Comparison of ENCODE assay signal across 12 mouse cellular contexts in the genomic region with DNA sequence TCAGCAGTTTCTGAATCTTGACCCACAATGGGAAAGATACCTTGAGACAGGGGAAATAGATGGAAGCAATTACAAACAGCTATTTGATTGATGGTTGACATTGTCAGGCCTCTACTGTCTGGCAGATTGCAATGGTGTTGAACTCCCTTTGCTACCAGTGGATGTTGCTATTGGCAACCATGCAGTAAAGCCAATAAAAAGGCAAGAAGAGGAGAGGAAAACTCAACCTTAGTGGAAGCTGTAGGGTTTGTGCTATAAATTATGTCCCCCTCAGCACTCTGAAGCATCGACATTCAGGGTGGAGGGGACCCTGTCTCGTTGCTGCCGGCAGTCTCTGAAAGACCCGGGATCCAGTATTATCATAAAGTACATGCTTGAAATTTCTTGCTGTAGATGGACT. TPM values are rescaled to one million over a fixed set of nuclear protein-coding genes. Genes with fewer than 3 reads are reported as not detected.
DNase-seq lines count a peak whose midpoint lies in the region; ATAC-seq and TF ChIP-seq lines count a peak whose summit lies in the region.
"Had no signal": no experiment of that assay in that cellular context is flagged by ENCODE, and none has a peak within 500 bp of the region (broad histone marks: within the 10 kb centered on the region; RNA-seq: fewer than 3 reads in every experiment).

No protein-coding gene starts in this region.

- H3K9ac ChIP-seq in heart, adult 2 months (ENCODE audit: low read depth, low read length) = no peak overlapping the region
- H3K9ac ChIP-seq in embryonic facial prominence, embryonic 12.5 days = no peak overlapping the region
- peak overlapping the region; percentile 37 for H3K9ac ChIP-seq in hindbrain, postnatal 0 days (replicated peaks; ENCODE audit: low read length)
- H3K9ac ChIP-seq in neural tube, embryonic 11.5 days (ENCODE audit: low read length) = peak overlapping the region; percentile 19
- H3K9ac ChIP-seq: limb, embryonic 15.5 days had no signal

- no peaks in the 10 kb centered on the region for H3K36me3 ChIP-seq in heart, adult 2 months (ENCODE audit: control insufficient read depth, insufficient read depth, low read length)
- no peaks in the 10 kb centered on the region for H3K36me3 ChIP-seq in embryonic facial prominence, embryonic 12.5 days
- no peaks in the 10 kb centered on the region for H3K36me3 ChIP-seq in hindbrain, postnatal 0 days (ENCODE audit: insufficient read depth, low read length)
- H3K36me3 ChIP-seq in neural tube, embryonic 11.5 days (ENCODE audit: control insufficient read depth, insufficient read depth, low read length) = no peaks in the 10 kb centered on the region
- H3K36me3 ChIP-seq: limb, embryonic 15.5 days had no signal

- H3K9me3 ChIP-seq in embryonic facial prominence, embryonic 12.5 days = no peaks in the 10 kb centered on the region
- no peaks in the 10 kb centered on the region for H3K9me3 ChIP-seq in hindbrain, postnatal 0 days (ENCODE audit: low read length)
- no peaks in the 10 kb centered on the region for H3K9me3 ChIP-seq in neural tube, embryonic 11.5 days (ENCODE audit: control insufficient read depth, low read length)
- H3K9me3 ChIP-seq: limb, embryonic 15.5 days had no signal

- H3K27ac ChIP-seq in heart, adult 2 months = no peak overlapping the region
- H3K27ac ChIP-seq in embryonic facial prominence, embryonic 12.5 days = peak overlapping the region; percentile 76
- peak overlapping the region; percentile 76 for H3K27ac ChIP-seq in hindbrain, postnatal 0 days
- H3K27ac ChIP-seq in neural tube, embryonic 11.5 days (ENCODE audit: low read depth, low read length) = peak overlapping the region; percentile 74

- TF ChIP-seq POLR2A in heart, adult 2 months (IDR thresholded peaks at IDR 0.05; ENCODE audit: insufficient read depth, low read depth, low read length) = no peak

- no peak for TF ChIP-seq EP300 in heart, adult 2 months (IDR thresholded peaks at IDR 0.05; ENCODE audit: insufficient read depth, low read depth, low read length)

- DNase-seq in heart, adult 11 months = peak; percentile 48
- DNase-seq in heart, adult 2 months = no peak
- peak; percentile 64 for DNase-seq in hindbrain, postnatal 0 days (ENCODE audit: low spot score)
- no peak for DNase-seq in neural tube, embryonic 11.5 days (ENCODE audit: low spot score)
- no peak for DNase-seq in frontal cortex, postnatal 10 days (ENCODE audit: low spot score in 2 of 2)
- DNase-seq in cerebellum, postnatal 14 days = no peak
- no peak for DNase-seq in lung, postnatal 10 days
- DNase-seq: B cell, adult 2 months; cerebellum, adult 9-10 months; thymus, postnatal 14 days had no signal

- no peaks in the 10 kb centered on the region for H3K4me1 ChIP-seq in heart, adult 2 months (ENCODE audit: control insufficient read depth, insufficient read depth, low read length)
- H3K4me1 ChIP-seq in embryonic facial prominence, embryonic 12.5 days = peaks cover 43% of the 10 kb centered on the region
- no peaks in the 10 kb centered on the region for H3K4me1 ChIP-seq in hindbrain, postnatal 0 days (ENCODE audit: insufficient read depth, low read length)
- peaks cover 36% of the 10 kb centered on the region for H3K4me1 ChIP-seq in neural tube, embryonic 11.5 days (ENCODE audit: control insufficient read depth, insufficient read depth, low read length)

- H3K27me3 ChIP-seq in heart, adult 2 months (ENCODE audit: control insufficient read depth, insufficient read depth, low read length) = no peaks in the 10 kb centered on the region
- no peaks in the 10 kb centered on the region for H3K27me3 ChIP-seq in embryonic facial prominence, embryonic 12.5 days
- H3K27me3 ChIP-seq in hindbrain, postnatal 0 days (ENCODE audit: insufficient read depth, low read length) = no peaks in the 10 kb centered on the region
- no peaks in the 10 kb centered on the region for H3K27me3 ChIP-seq in neural tube, embryonic 11.5 days (ENCODE audit: control insufficient read depth, insufficient read depth, low read length)
- H3K27me3 ChIP-seq: limb, embryonic 15.5 days had no signal

- no peak overlapping the region for H3K4me2 ChIP-seq in embryonic facial prominence, embryonic 12.5 days (replicated peaks)
- H3K4me2 ChIP-seq in hindbrain, postnatal 0 days (ENCODE audit: low read depth, low read length) = peak overlapping the region; percentile 33; the same call in 1 of the 2 replicates
- no peak overlapping the region for H3K4me2 ChIP-seq in neural tube, embryonic 11.5 days (ENCODE audit: low read depth)
- H3K4me2 ChIP-seq: limb, embryonic 15.5 days had no signal

- TF ChIP-seq CTCF in heart, adult 2 months (IDR thresholded peaks at IDR 0.05) = no peak
- TF ChIP-seq CTCF in hindbrain, postnatal 0 days (IDR thresholded peaks at IDR 0.05; ENCODE audit: low read depth) = no peak

- no peaks in the 10 kb centered on the region for H3K79me2 ChIP-seq in heart, adult 2 months (replicated peaks; ENCODE audit: control insufficient read depth, insufficient read depth, low read length)

- H3K4me3 ChIP-seq in heart, adult 2 months = no peak overlapping the region
- H3K4me3 ChIP-seq in embryonic facial prominence, embryonic 12.5 days = no peak overlapping the region
- no peak overlapping the region for H3K4me3 ChIP-seq in hindbrain, postnatal 0 days (ENCODE audit: low read length)
- H3K4me3 ChIP-seq in neural tube, embryonic 11.5 days (ENCODE audit: low read depth, low read length) = no peak overlapping the region
- H3K4me3 ChIP-seq: limb, embryonic 15.5 days had no signal

- intact Hi-C loops in heart, adult 2 months (cut with DNase I) = no loop called here

- WGBS in heart, adult 2 months = 72% methylated on average over 4 of the region's 4 CpGs
- 60% methylated on average over 4 of the region's 4 CpGs for WGBS in embryonic facial prominence, embryonic 12.5 days
- 31% methylated on average over 4 of the region's 4 CpGs for WGBS in hindbrain, postnatal 0 days
- 14% methylated on average over 4 of the region's 4 CpGs for WGBS in neural tube, embryonic 11.5 days

- ATAC-seq in embryonic facial prominence, embryonic 12.5 days (ENCODE audit: insufficient number of reproducible peaks, insufficient read depth, low FRiP score, low TSS enrichment) = no peak
- ATAC-seq in hindbrain, postnatal 0 days = peak; percentile 52
- peak; percentile 62 for ATAC-seq in neural tube, embryonic 11.5 days (ENCODE audit: insufficient read depth, low FRiP score, low TSS enrichment)

RNA-seq across cellular contexts. Expression of a gene that starts 6.6 kb away (rescaled TPM):
- 1 to 10 TPM; 3.1 to 4.0 TPM for total RNA-seq in heart, adult 2 months (2021)
- polyA plus RNA-seq in heart, adult 2 months (2012; rRNA removed) = 2.4 and 4.0 TPM in 2 replicates
- polyA plus RNA-seq in embryonic facial prominence, embryonic 12.5 days (2016; fragmentation: Nextera tagmentation; extraction: Ambion mirVana) = 8.8 and 10.6 TPM in 2 replicates
- 8.9 and 11.4 TPM in 2 replicates for total RNA-seq in hindbrain, postnatal 0 days (2014; rRNA removed)
- polyA plus RNA-seq in hindbrain, postnatal 0 days (2015; fragmentation: Nextera tagmentation; extraction: Ambion mirVana) = 4.6 and 4.8 TPM in 2 replicates
- polyA plus RNA-seq in neural tube, embryonic 11.5 days (2014; fragmentation: Nextera tagmentation; extraction: Ambion mirVana) = 11.3 and 12.1 TPM in 2 replicates

RNA-seq across cellular contexts. Expression of a gene that starts 10.4 kb away (rescaled TPM):
- 1 to 10 TPM; 2.3 TPM for total RNA-seq in heart, adult 2 months (2021)
- polyA plus RNA-seq in heart, adult 2 months (2012; rRNA removed) = 0.76 and 1.7 TPM in 2 replicates
- 0.40 and 0.52 TPM in 2 replicates for polyA plus RNA-seq in embryonic facial prominence, embryonic 12.5 days (2016; fragmentation: Nextera tagmentation; extraction: Ambion mirVana)
- 0.86 and 1.9 TPM in 2 replicates for total RNA-seq in hindbrain, postnatal 0 days (2014; rRNA removed)
- 0.19 and 0.38 TPM in 2 replicates for polyA plus RNA-seq in hindbrain, postnatal 0 days (2015; fragmentation: Nextera tagmentation; extraction: Ambion mirVana)
- polyA plus RNA-seq in neural tube, embryonic 11.5 days (2014; fragmentation: Nextera tagmentation; extraction: Ambion mirVana) = 1.0 and 1.4 TPM in 2 replicates

RNA-seq across cellular contexts. Expression of a gene that starts 50.0 kb away (rescaled TPM):
- total RNA-seq in heart, adult 2 months (2021) = 10 to 100 TPM; 13.2 to 17.5 TPM
- polyA plus RNA-seq in heart, adult 2 months (2012; rRNA removed) = 11.1 and 17.2 TPM in 2 replicates
- 7.5 and 9.7 TPM in 2 replicates for polyA plus RNA-seq in embryonic facial prominence, embryonic 12.5 days (2016; fragmentation: Nextera tagmentation; extraction: Ambion mirVana)
- 30.9 and 33.9 TPM in 2 replicates for total RNA-seq in hindbrain, postnatal 0 days (2014; rRNA removed)
- 16.3 and 19.2 TPM in 2 replicates for polyA plus RNA-seq in hindbrain, postnatal 0 days (2015; fragmentation: Nextera tagmentation; extraction: Ambion mirVana)
- 7.4 and 8.4 TPM in 2 replicates for polyA plus RNA-seq in neural tube, embryonic 11.5 days (2014; fragmentation: Nextera tagmentation; extraction: Ambion mirVana)

Comparison
In these comparisons a context has a peak if more than half of its experiments do, and no peak if none do; other contexts are left out.
1. DNase-seq: peak in heart, adult 11 months (single experiment) and hindbrain, postnatal 0 days (single experiment); none in heart, adult 2 months (0 of 2), neural tube, embryonic 11.5 days (single experiment), frontal cortex, postnatal 10 days (0 of 2), cerebellum, postnatal 14 days (0 of 2) and lung, postnatal 10 days (single experiment).
2. H3K9ac ChIP-seq: peak in hindbrain, postnatal 0 days (single experiment) and neural tube, embryonic 11.5 days (single experiment); none in heart, adult 2 months (single experiment) and embryonic facial prominence, embryonic 12.5 days (single experiment).